Mouse (Mus musculus) kidney, embryonic 15.5 days (tissue): ENCODE measurements around the gene Jpt1. TPM values are rescaled to one million over a fixed set of nuclear protein-coding genes. Genes with fewer than 3 reads are reported as not detected.

Experiments
- ATAC-seq: fragments of 200-750 bp; cut with Nextera tagmentation; replicated peaks from 2 replicates; pipeline ENCODE4 v1.8.0; 2017; ENCODE audit warnings: moderate TSS enrichment; ENCODE audit not compliant: low FRiP score
- H3K27ac ChIP-seq: fragments of 300-500 bp; sonication (generic); 2 replicates; pipeline ENCODE4 v1.5.1; 2015; ENCODE audit warnings: mild to moderate bottlenecking, inconsistent platforms
- H3K27me3 ChIP-seq: fragments of 300-500 bp; sonication (generic); 2 replicates; pipeline ENCODE4 v1.6.1; 2015; ENCODE audit warnings: inconsistent platforms
- H3K36me3 ChIP-seq: fragments of 300-500 bp; sonication (generic); 2 replicates; pipeline ENCODE4 v1.6.1; 2015; ENCODE audit warnings: inconsistent platforms
- H3K4me1 ChIP-seq: fragments of 300-500 bp; sonication (generic); 2 replicates; pipeline ENCODE4 v1.6.1; 2015; ENCODE audit warnings: inconsistent platforms
- H3K4me2 ChIP-seq: fragments of 300-500 bp; sonication (generic); 2 replicates; pipeline ENCODE4 v1.6.1; 2015; ENCODE audit warnings: moderate library complexity, mild to moderate bottlenecking, inconsistent platforms
- H3K4me3 ChIP-seq: fragments of 300-500 bp; sonication (generic); replicated peaks from 2 replicates; pipeline ENCODE4 v1.5.1; 2015; ENCODE audit warnings: mild to moderate bottlenecking, inconsistent platforms
- H3K9ac ChIP-seq: fragments of 300-500 bp; sonication (generic); 2 replicates; pipeline ENCODE4 v1.6.1; 2015; ENCODE audit warnings: mild to moderate bottlenecking, inconsistent platforms
- H3K9me3 ChIP-seq: fragments of 300-500 bp; sonication (generic); replicated peaks from 2 replicates; pipeline ENCODE4 v1.6.1; 2016; ENCODE audit warnings: inconsistent platforms
- WGBS: fragments of 180-500 bp; shearing (Covaris S2); methylation state at CpG from one replicate; pipeline ENCODE4 v1.1.7; 2015; ENCODE audit warnings: mixed read lengths; 5-methylcytosine and 5-hydroxymethylcytosine counted together
- microRNA-seq: library from miRNA; unstranded; fragments of <30 nt; microRNA quantifications from one replicate; pipeline ENCODE4, GENCODE M21; 2016
- polyA plus RNA-seq: library from polyadenylated mRNA; unstranded; fragments of >200 nt; fragmentation: Nextera tagmentation; extraction: Ambion mirVana; gene quantifications from 2 replicates; pipeline ENCODE4 v1.2.1, GENCODE M21; 2015

Gene Jpt1
- polyA plus RNA-seq, 1 experiment from 2014 or later = 457 TPM

- Histone ChIP-seq H3K4me2 (no peak overlapping the region), H3K9me3 (0 out of 2 replicates have a peak, but pooled peaks cover 2% of the 10 kb centered on the region), H3K4me1 (peaks cover 48% of the 10 kb centered on the region), H3K36me3 (no peaks in the 10 kb centered on the region), H3K4me3 (no peak overlapping the region), H3K27ac (peak overlapping the region; percentile 91), H3K27me3 (no peaks in the 10 kb centered on the region), H3K9ac (no peak overlapping the region)
- no peak for ATAC-seq
- WGBS = 67% methylated on average over 7 of the region's 7 CpGs
These were observed 64.0 kb downstream of the Jpt1 start for GRCm38 (mm10) chr11:115450176-115450575.

- H3K4me1 ChIP-seq = peaks cover 48% of the 10 kb centered on the region
- no peaks in the 10 kb centered on the region for H3K36me3 ChIP-seq
- H3K9ac ChIP-seq = no peak overlapping the region
- H3K4me2 ChIP-seq = no peak overlapping the region
- H3K27ac ChIP-seq = peak overlapping the region; percentile 91
- no peaks in the 10 kb centered on the region for H3K27me3 ChIP-seq
- WGBS = 46% methylated on average over 7 of the region's 7 CpGs
- ATAC-seq = peak; percentile 77
- H3K9me3 ChIP-seq = no peaks in the 10 kb centered on the region
- H3K4me3 ChIP-seq = no peak overlapping the region
These were observed 65.2 kb downstream of the Jpt1 start for GRCm38 (mm10) chr11:115448998-115449397.

- H3K27me3 ChIP-seq = no peaks in the 10 kb centered on the region
- no peak overlapping the region for H3K4me2 ChIP-seq
- H3K9me3 ChIP-seq = no peaks in the 10 kb centered on the region
- WGBS = 86% methylated on average over 16 of the region's 16 CpGs
- H3K4me1 ChIP-seq = peaks cover 44% of the 10 kb centered on the region
- H3K4me3 ChIP-seq = no peak overlapping the region
- H3K27ac ChIP-seq = peak overlapping the region; percentile 91
- no peak overlapping the region for H3K9ac ChIP-seq
- no peak for ATAC-seq
- H3K36me3 ChIP-seq = no peaks in the 10 kb centered on the region
These were observed 66.1 kb downstream of the Jpt1 start for GRCm38 (mm10) chr11:115448075-115448474.

Small RNAs within 50 kb of the gene (microRNA-seq; reads per million reads assigned to microRNA genes)
- gene Mir3968 = not detected

Other genes with a start within 250 kb of the Jpt1 start
- gene Grin2c, start 247.1 kb downstream of the Jpt1 start, polyA plus RNA-seq = not detected in 2 replicates
- 15.4 and 20.8 TPM in 2 replicates for gene Fdxr, start 237.3 kb downstream of the Jpt1 start, polyA plus RNA-seq
- gene Fads6, start 216.7 kb downstream of the Jpt1 start, polyA plus RNA-seq = 0.49 and 0.55 TPM in 2 replicates
- gene Otop2, start 207.2 kb downstream of the Jpt1 start, polyA plus RNA-seq = 0.06 and 0.09 TPM in 2 replicates
- not detected in 2 replicates for gene Ush1g, start 192.3 kb downstream of the Jpt1 start, polyA plus RNA-seq
- not detected in 2 replicates for gene Otop3, start 179.7 kb downstream of the Jpt1 start, polyA plus RNA-seq
- 6.7 and 8.1 TPM in 2 replicates for gene Hid1, start 146.6 kb downstream of the Jpt1 start, polyA plus RNA-seq
- 10.6 and 10.7 TPM in 2 replicates for gene Cdr2l, start 132.5 kb downstream of the Jpt1 start, polyA plus RNA-seq
- 204 and 209 TPM in 2 replicates for gene Mrpl58, start 110.6 kb downstream of the Jpt1 start, polyA plus RNA-seq
- gene Atp5h, start 94.4 kb downstream of the Jpt1 start, polyA plus RNA-seq = 1,004 and 1,083 TPM in 2 replicates
- 14.1 and 16.4 TPM in 2 replicates for gene Kctd2, start 94.3 kb downstream of the Jpt1 start, polyA plus RNA-seq
- 0.18 and 0.30 TPM in 2 replicates for gene Trim80, start 73.8 kb downstream of the Jpt1 start, polyA plus RNA-seq
- 15.8 and 22.3 TPM in 2 replicates for gene Slc16a5, start 51.9 kb downstream of the Jpt1 start, polyA plus RNA-seq
- 8.6 and 9.1 TPM in 2 replicates for gene Armc7, start 38.7 kb downstream of the Jpt1 start, polyA plus RNA-seq
- 72.7 and 76.7 TPM in 2 replicates for gene Nt5c, start 22.5 kb downstream of the Jpt1 start, polyA plus RNA-seq
- gene Sumo2, start 21.9 kb upstream of the Jpt1 start, polyA plus RNA-seq = 1,007 and 1,133 TPM in 2 replicates
- 174 and 190 TPM in 2 replicates for gene Nup85, start 50.0 kb upstream of the Jpt1 start, polyA plus RNA-seq
- gene Mrps7, start 89.5 kb upstream of the Jpt1 start, polyA plus RNA-seq = 102 and 103 TPM in 2 replicates
- gene Gga3, start 89.7 kb upstream of the Jpt1 start, polyA plus RNA-seq = 18.5 and 20.7 TPM in 2 replicates
- gene Mif4gd, start 98.6 kb upstream of the Jpt1 start, polyA plus RNA-seq = 35.8 and 37.6 TPM in 2 replicates
- gene Slc25a19, start 113.9 kb upstream of the Jpt1 start, polyA plus RNA-seq = 45.8 and 48.3 TPM in 2 replicates
- 92.0 and 98.4 TPM in 2 replicates for gene Grb2, start 194.2 kb upstream of the Jpt1 start, polyA plus RNA-seq